Mouse (Mus musculus): ENCODE data around the gene Gm128. TPM values are rescaled to one million over a fixed set of nuclear protein-coding genes. Genes with fewer than 3 reads are reported as not detected.

Gm128 gene
- polyA plus RNA-seq, 1 experiment from 2014 or later, result 0.64 TPM

- 77% methylated on average over 5 of the region's 5 CpGs for WGBS
- H3K36me3 ChIP-seq, result peaks cover 16% of the 10 kb centered on the region
- H3K9me3 ChIP-seq (replicated peaks), result 0 out of 2 replicates have a peak, but pooled peaks cover 3% of the 10 kb centered on the region
- no peaks in the 10 kb centered on the region for H3K27me3 ChIP-seq (replicated peaks)
- no peaks in the 10 kb centered on the region; the same call in 1 of the 2 replicates for H3K4me1 ChIP-seq (replicated peaks)
- ATAC-seq (ENCODE audit: insufficient number of reproducible peaks, low FRiP score), result no peak
- H3K9ac ChIP-seq, result no peak overlapping the region
- H3K27ac ChIP-seq (ENCODE audit: poor library complexity, severe bottlenecking), result no peak overlapping the region
- H3K4me3 ChIP-seq, result no peak overlapping the region
- H3K4me2 ChIP-seq, result no peak overlapping the region
These were observed 5.2 kb upstream of the Gm128 start for GRCm38 (mm10) chr3:95246465-95247231.

- Histone ChIP-seq H3K4me2 (no peak overlapping the region), H3K4me3 (no peak overlapping the region), H3K27ac (ENCODE audit: poor library complexity, severe bottlenecking) (no peak overlapping the region), H3K9ac (no peak overlapping the region), H3K27me3 (replicated peaks) (no peaks in the 10 kb centered on the region), H3K4me1 (replicated peaks) (peaks cover 5% of the 10 kb centered on the region), H3K36me3 (peaks cover 17% of the 10 kb centered on the region), H3K9me3 (replicated peaks) (0 out of 2 replicates have a peak, but pooled peaks cover 6% of the 10 kb centered on the region)
- ATAC-seq (ENCODE audit: insufficient number of reproducible peaks, low FRiP score), result no peak
- WGBS, result 75% methylated on average over 2 of the region's 2 CpGs
These were observed 1.7 kb upstream of the Gm128 start for GRCm38 (mm10) chr3:95243086-95243485.

GRCm38 (mm10) chr3:95240900-95241299, 498 bp downstream of the Gm128 start:
- WGBS, result 26% methylated on average over 17 of the region's 17 CpGs
- Histone ChIP-seq H3K36me3 (peaks cover 32% of the 10 kb centered on the region), H3K4me3 (0 out of 2 replicates have a peak overlapping the region, but pooled peaks have one; percentile 0), H3K9ac (peak overlapping the region; percentile 26), H3K9me3 (replicated peaks) (0 out of 2 replicates have a peak, but pooled peaks cover 9% of the 10 kb centered on the region), H3K4me1 (replicated peaks) (peaks cover 10% of the 10 kb centered on the region), H3K4me2 (peak overlapping the region; percentile 34), H3K27me3 (replicated peaks) (no peaks in the 10 kb centered on the region), H3K27ac (ENCODE audit: poor library complexity, severe bottlenecking) (no peak overlapping the region)
- 0 out of 2 replicates have a peak, but pooled peaks have one; percentile 13 for ATAC-seq (ENCODE audit: insufficient number of reproducible peaks, low FRiP score)

- Histone ChIP-seq H3K9ac (no peak overlapping the region), H3K36me3 (peaks cover 35% of the 10 kb centered on the region), H3K4me1 (replicated peaks) (peaks cover 10% of the 10 kb centered on the region), H3K27ac (ENCODE audit: poor library complexity, severe bottlenecking) (no peak overlapping the region), H3K9me3 (replicated peaks) (0 out of 2 replicates have a peak, but pooled peaks cover 6% of the 10 kb centered on the region), H3K27me3 (replicated peaks) (no peaks in the 10 kb centered on the region), H3K4me2 (no peak overlapping the region), H3K4me3 (no peak overlapping the region)
- 84% methylated on average over 12 of the region's 12 CpGs for WGBS
- ATAC-seq (ENCODE audit: insufficient number of reproducible peaks, low FRiP score), result no peak
These were observed 1.4 kb downstream of the Gm128 start for GRCm38 (mm10) chr3:95239971-95240370.

GRCm38 (mm10) chr3:95239022-95239421, 2.4 kb downstream of the Gm128 start:
- H3K4me1 ChIP-seq (replicated peaks), result peaks cover 10% of the 10 kb centered on the region
- no peak overlapping the region for H3K4me2 ChIP-seq
- ATAC-seq (ENCODE audit: insufficient number of reproducible peaks, low FRiP score), result no peak
- no peak overlapping the region for H3K27ac ChIP-seq (ENCODE audit: poor library complexity, severe bottlenecking)
- no peak overlapping the region for H3K4me3 ChIP-seq
- H3K9ac ChIP-seq, result no peak overlapping the region
- no peaks in the 10 kb centered on the region for H3K27me3 ChIP-seq (replicated peaks)
- WGBS, result 85% methylated on average over 6 of the region's 6 CpGs
- peaks cover 44% of the 10 kb centered on the region for H3K36me3 ChIP-seq
- 0 out of 2 replicates have a peak, but pooled peaks cover 6% of the 10 kb centered on the region for H3K9me3 ChIP-seq (replicated peaks)

- H3K4me2 ChIP-seq, result no peak overlapping the region
- WGBS, result 78% methylated on average over 8 of the region's 8 CpGs
- no peak for ATAC-seq (ENCODE audit: insufficient number of reproducible peaks, low FRiP score)
- no peak overlapping the region for H3K9ac ChIP-seq
- H3K36me3 ChIP-seq, result peaks cover 58% of the 10 kb centered on the region
- H3K27ac ChIP-seq (ENCODE audit: poor library complexity, severe bottlenecking), result no peak overlapping the region
- H3K4me1 ChIP-seq (replicated peaks), result peaks cover 16% of the 10 kb centered on the region
- no peaks in the 10 kb centered on the region for H3K27me3 ChIP-seq (replicated peaks)
- no peak overlapping the region for H3K4me3 ChIP-seq
- H3K9me3 ChIP-seq (replicated peaks), result 0 out of 2 replicates have a peak, but pooled peaks cover 6% of the 10 kb centered on the region
These were observed 3.8 kb downstream of the Gm128 start for GRCm38 (mm10) chr3:95237541-95238099.

- Histone ChIP-seq H3K27me3 (replicated peaks) (no peaks in the 10 kb centered on the region), H3K36me3 (peaks cover 73% of the 10 kb centered on the region), H3K27ac (ENCODE audit: poor library complexity, severe bottlenecking) (no peak overlapping the region), H3K9me3 (replicated peaks) (0 out of 2 replicates have a peak, but pooled peaks cover 6% of the 10 kb centered on the region), H3K4me3 (no peak overlapping the region), H3K4me2 (no peak overlapping the region), H3K9ac (no peak overlapping the region), H3K4me1 (replicated peaks) (peaks cover 32% of the 10 kb centered on the region)
- ATAC-seq (ENCODE audit: insufficient number of reproducible peaks, low FRiP score), result no peak
- WGBS, result 88% methylated on average over 23 of the region's 23 CpGs
These were observed 5.8 kb downstream of the Gm128 start for GRCm38 (mm10) chr3:95235386-95236301.

GRCm38 (mm10) chr3:95233303-95233980, 8.0 kb downstream of the Gm128 start:
- Histone ChIP-seq H3K9me3 (replicated peaks) (0 out of 2 replicates have a peak, but pooled peaks cover 6% of the 10 kb centered on the region), H3K27ac (ENCODE audit: poor library complexity, severe bottlenecking) (no peak overlapping the region), H3K27me3 (replicated peaks) (no peaks in the 10 kb centered on the region), H3K36me3 (peaks cover 73% of the 10 kb centered on the region), H3K4me1 (replicated peaks) (peaks cover 42% of the 10 kb centered on the region), H3K9ac (no peak overlapping the region), H3K4me2 (no peak overlapping the region), H3K4me3 (no peak overlapping the region)
- WGBS, result 87% methylated on average over 16 of the region's 16 CpGs
- ATAC-seq (ENCODE audit: insufficient number of reproducible peaks, low FRiP score), result no peak

- Histone ChIP-seq H3K27me3 (replicated peaks) (no peaks in the 10 kb centered on the region), H3K9ac (no peak overlapping the region), H3K4me2 (no peak overlapping the region), H3K4me1 (replicated peaks) (peaks cover 42% of the 10 kb centered on the region), H3K27ac (ENCODE audit: poor library complexity, severe bottlenecking) (peak overlapping the region; percentile 38; the same call in 1 of the 2 replicates), H3K4me3 (no peak overlapping the region), H3K9me3 (replicated peaks) (no peaks in the 10 kb centered on the region), H3K36me3 (peaks cover 66% of the 10 kb centered on the region)
- 57% methylated on average over 7 of the region's 7 CpGs for WGBS
- ATAC-seq (ENCODE audit: insufficient number of reproducible peaks, low FRiP score), result no peak
These were observed 8.6 kb downstream of the Gm128 start for GRCm38 (mm10) chr3:95232771-95233170.
